Mouse (Mus musculus): ENCODE results near the gene Gm14214. TPM values are rescaled to one million over a fixed set of nuclear protein-coding genes. Genes with fewer than 3 reads are reported as not detected.

The Gm14214 gene
- total RNA-seq, 1 experiment = not detected

DNA sequence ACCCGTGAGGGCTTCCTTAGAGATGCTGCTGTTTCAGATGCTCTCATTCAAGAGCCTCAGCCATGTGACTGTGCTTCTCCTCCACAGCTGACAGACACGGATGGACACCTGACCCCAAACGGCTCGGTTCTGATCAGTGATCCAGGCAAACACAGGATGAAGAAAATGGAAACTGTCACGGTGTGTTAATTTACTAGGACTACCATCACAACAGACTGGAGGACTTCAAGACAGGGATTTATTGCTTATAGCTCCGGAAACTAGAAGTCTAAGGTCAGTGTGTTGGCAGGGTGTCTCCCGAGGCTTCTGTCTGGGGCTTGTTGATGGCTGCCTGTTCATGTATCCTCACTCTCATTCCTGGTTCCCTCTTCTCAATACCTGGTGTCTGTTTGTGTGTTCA is 34.4 kb downstream of the Gm14214 start:
- in situ Hi-C loops (cut with MboI; ENCODE audit: low sequenced_read_pairs in 2 of 2, unreplicated experiment in 2 of 2) = no loop called here
- H3K9me3 ChIP-seq (ENCODE audit: control insufficient read depth, insufficient read depth, low read depth, low read length) = no peaks in the 10 kb centered on the region
- no peak overlapping the region for H3K9ac ChIP-seq (ENCODE audit: insufficient read depth, low read depth, low read length, poor library complexity, severe bottlenecking)
- H3K4me1 ChIP-seq (ENCODE audit: control insufficient read depth in 2 of 2, insufficient read depth in 2 of 2, low read length in 2 of 2, poor library complexity in 1 of 2) = peaks cover 0 to 7% of the 10 kb centered on the region in 2 experiments; a peak in 2 of 4 replicates
- DNase-seq (ENCODE audit: low read depth, low spot score) = no peak
- no peaks in the 10 kb centered on the region for H3K36me3 ChIP-seq (ENCODE audit: control insufficient read depth, insufficient read depth, low read length, poor library complexity, severe bottlenecking)
- H3K27ac ChIP-seq (ENCODE audit: insufficient read depth, low read depth, low read length, poor library complexity, severe bottlenecking) = no peak overlapping the region
- no peak overlapping the region for H3K4me3 ChIP-seq (ENCODE audit: insufficient read depth in 1 of 2, low read depth in 1 of 2, low read length in 2 of 2, poor library complexity in 1 of 2, severe bottlenecking in 1 of 2)
- no peak for TF ChIP-seq CHD2 (IDR thresholded peaks at IDR 0.05; ENCODE audit: low read depth, low read length)
- no peak for TF ChIP-seq ZNF384 (IDR thresholded peaks at IDR 0.05; ENCODE audit: low read depth, low read length)
- no peak for TF ChIP-seq MAFK (IDR thresholded peaks at IDR 0.05; ENCODE audit: insufficient read depth, low read depth, low read length)
- no peak for TF ChIP-seq ZC3H11A (IDR thresholded peaks at IDR 0.05; ENCODE audit: borderline replicate concordance, low read depth, low read length)
- TF ChIP-seq HCFC1 (IDR thresholded peaks at IDR 0.05; ENCODE audit: borderline replicate concordance, insufficient read depth, low read length) = no peak

DNA sequence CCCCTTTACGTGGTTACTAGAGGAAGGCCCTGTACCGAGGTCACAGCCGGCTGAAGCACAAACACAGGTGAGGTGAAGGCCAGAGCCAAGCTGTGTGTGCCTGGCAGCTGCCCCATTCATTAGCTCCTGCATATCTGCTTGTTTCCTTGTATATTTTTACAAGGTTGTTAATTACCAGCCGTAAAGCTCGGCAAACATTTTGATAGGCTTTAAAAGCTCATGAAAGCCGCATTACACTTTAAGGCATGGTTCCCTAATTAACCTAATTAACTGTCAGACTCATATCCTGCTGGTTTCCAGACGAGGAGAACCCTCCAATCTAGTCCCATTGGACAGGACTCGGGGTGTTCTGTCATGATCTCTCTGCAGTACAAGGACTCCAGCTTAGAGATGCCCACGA is 34.9 kb downstream of the Gm14214 start:
- in situ Hi-C loops (cut with MboI; ENCODE audit: low sequenced_read_pairs in 2 of 2, unreplicated experiment in 2 of 2) = no loop called here
- no peak for TF ChIP-seq MAFK (IDR thresholded peaks at IDR 0.05; ENCODE audit: insufficient read depth, low read depth, low read length)
- TF ChIP-seq HCFC1 (IDR thresholded peaks at IDR 0.05; ENCODE audit: borderline replicate concordance, insufficient read depth, low read length) = no peak
- no peak for TF ChIP-seq CHD2 (IDR thresholded peaks at IDR 0.05; ENCODE audit: low read depth, low read length)
- no peak for TF ChIP-seq ZNF384 (IDR thresholded peaks at IDR 0.05; ENCODE audit: low read depth, low read length)
- no peak for TF ChIP-seq ZC3H11A (IDR thresholded peaks at IDR 0.05; ENCODE audit: borderline replicate concordance, low read depth, low read length)
- H3K9me3 ChIP-seq (ENCODE audit: control insufficient read depth, insufficient read depth, low read depth, low read length) = no peaks in the 10 kb centered on the region
- H3K36me3 ChIP-seq (ENCODE audit: control insufficient read depth, insufficient read depth, low read length, poor library complexity, severe bottlenecking) = no peaks in the 10 kb centered on the region
- no peak overlapping the region for H3K4me3 ChIP-seq (ENCODE audit: insufficient read depth in 1 of 2, low read depth in 1 of 2, low read length in 2 of 2, poor library complexity in 1 of 2, severe bottlenecking in 1 of 2)
- DNase-seq (ENCODE audit: low read depth, low spot score) = no peak
- H3K4me1 ChIP-seq (ENCODE audit: control insufficient read depth in 2 of 2, insufficient read depth in 2 of 2, low read length in 2 of 2, poor library complexity in 1 of 2) = peaks cover 0 to 7% of the 10 kb centered on the region in 2 experiments; a peak in 2 of 4 replicates
- H3K27ac ChIP-seq (ENCODE audit: insufficient read depth, low read depth, low read length, poor library complexity, severe bottlenecking) = no peak overlapping the region
- H3K9ac ChIP-seq (ENCODE audit: insufficient read depth, low read depth, low read length, poor library complexity, severe bottlenecking) = no peak overlapping the region

DNA sequence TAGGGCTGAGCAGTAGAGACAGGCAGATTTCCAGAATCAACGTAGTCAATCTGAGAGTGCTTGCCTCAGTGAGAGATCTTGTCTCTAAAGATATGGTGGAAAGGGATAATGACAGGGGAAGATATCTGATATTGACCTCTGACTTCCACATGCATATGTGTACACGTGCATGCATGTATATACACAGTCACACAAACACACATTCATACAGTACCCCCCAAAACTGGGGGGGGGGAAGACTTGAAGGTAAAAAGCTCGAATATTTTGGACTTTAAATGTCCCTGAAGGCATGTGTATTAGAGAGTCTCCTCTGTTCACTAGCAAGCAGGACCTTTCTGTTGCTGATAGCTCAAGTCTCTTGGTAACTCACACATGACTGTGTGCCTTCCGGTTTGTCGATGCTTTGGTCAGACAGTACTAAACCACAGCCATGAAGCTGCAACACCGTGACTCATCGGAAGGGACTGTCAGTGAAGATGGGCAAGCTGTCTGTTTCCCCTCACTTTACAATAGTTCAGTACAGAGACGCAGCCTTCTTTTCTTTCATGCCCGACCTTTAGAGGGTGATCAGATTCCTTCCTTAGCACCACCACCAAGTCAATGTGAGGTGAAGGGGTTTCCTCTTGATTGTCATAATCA is 37.2 kb downstream of the Gm14214 start:
- Histone ChIP-seq H3K4me1 (ENCODE audit: control insufficient read depth in 2 of 2, insufficient read depth in 2 of 2, low read length in 2 of 2, poor library complexity in 1 of 2) (peaks cover 0 to 8% of the 10 kb centered on the region in 2 experiments; a peak in 2 of 4 replicates), H3K4me3 (ENCODE audit: insufficient read depth in 1 of 2, low read depth in 1 of 2, low read length in 2 of 2, poor library complexity in 1 of 2, severe bottlenecking in 1 of 2) (no peak overlapping the region), H3K9ac (ENCODE audit: insufficient read depth, low read depth, low read length, poor library complexity, severe bottlenecking) (no peak overlapping the region), H3K27ac (ENCODE audit: insufficient read depth, low read depth, low read length, poor library complexity, severe bottlenecking) (no peak overlapping the region), H3K36me3 (ENCODE audit: control insufficient read depth, insufficient read depth, low read length, poor library complexity, severe bottlenecking) (no peaks in the 10 kb centered on the region), H3K9me3 (ENCODE audit: control insufficient read depth, insufficient read depth, low read depth, low read length) (no peaks in the 10 kb centered on the region)
- TF ChIP-seq HCFC1 (IDR thresholded peaks at IDR 0.05; ENCODE audit: borderline replicate concordance, insufficient read depth, low read length) (no peak), ZC3H11A (IDR thresholded peaks at IDR 0.05; ENCODE audit: borderline replicate concordance, low read depth, low read length) (no peak), MAFK (IDR thresholded peaks at IDR 0.05; ENCODE audit: insufficient read depth, low read depth, low read length) (no peak), CHD2 (IDR thresholded peaks at IDR 0.05; ENCODE audit: low read depth, low read length) (no peak), ZNF384 (IDR thresholded peaks at IDR 0.05; ENCODE audit: low read depth, low read length) (no peak)
- in situ Hi-C loops (cut with MboI; ENCODE audit: low sequenced_read_pairs in 2 of 2, unreplicated experiment in 2 of 2) = no loop called here
- DNase-seq (ENCODE audit: low read depth, low spot score) = no peak

DNA sequence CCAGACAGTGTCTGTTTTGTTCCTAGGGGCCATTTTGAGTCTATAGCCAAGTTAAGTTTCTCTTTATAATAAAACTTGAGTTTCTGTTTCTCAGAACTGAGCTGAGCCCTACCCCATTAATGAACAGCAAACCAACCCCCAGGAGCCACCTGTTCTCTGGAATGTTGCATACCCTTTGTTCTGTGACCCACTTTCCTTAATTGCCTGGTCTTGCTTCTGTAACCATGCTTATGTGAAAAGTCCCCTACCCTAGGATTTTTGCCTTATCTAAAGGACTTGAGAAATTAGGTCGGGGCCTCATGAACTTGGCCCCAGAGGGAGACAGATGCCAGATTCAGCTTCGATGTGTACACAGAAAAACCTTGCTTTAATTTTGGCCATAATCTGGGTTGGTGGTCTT is 37.9 kb downstream of the Gm14214 start:
- TF ChIP-seq ZC3H11A (IDR thresholded peaks at IDR 0.05; ENCODE audit: borderline replicate concordance, low read depth, low read length) (no peak), ZNF384 (IDR thresholded peaks at IDR 0.05; ENCODE audit: low read depth, low read length) (no peak), CHD2 (IDR thresholded peaks at IDR 0.05; ENCODE audit: low read depth, low read length) (no peak), HCFC1 (IDR thresholded peaks at IDR 0.05; ENCODE audit: borderline replicate concordance, insufficient read depth, low read length) (no peak), MAFK (IDR thresholded peaks at IDR 0.05; ENCODE audit: insufficient read depth, low read depth, low read length) (no peak)
- H3K9me3 ChIP-seq (ENCODE audit: control insufficient read depth, insufficient read depth, low read depth, low read length) = no peaks in the 10 kb centered on the region
- no peak for DNase-seq (ENCODE audit: low read depth, low spot score)
- H3K4me3 ChIP-seq (ENCODE audit: insufficient read depth in 1 of 2, low read depth in 1 of 2, low read length in 2 of 2, poor library complexity in 1 of 2, severe bottlenecking in 1 of 2) = no peak overlapping the region
- no peak overlapping the region for H3K9ac ChIP-seq (ENCODE audit: insufficient read depth, low read depth, low read length, poor library complexity, severe bottlenecking)
- no peak overlapping the region for H3K27ac ChIP-seq (ENCODE audit: insufficient read depth, low read depth, low read length, poor library complexity, severe bottlenecking)
- in situ Hi-C loops (cut with MboI; ENCODE audit: low sequenced_read_pairs in 2 of 2, unreplicated experiment in 2 of 2) = no loop called here
- H3K4me1 ChIP-seq (ENCODE audit: control insufficient read depth in 2 of 2, insufficient read depth in 2 of 2, low read length in 2 of 2, poor library complexity in 1 of 2) = peaks cover 0 to 8% of the 10 kb centered on the region in 2 experiments; a peak in 2 of 4 replicates
- H3K36me3 ChIP-seq (ENCODE audit: control insufficient read depth, insufficient read depth, low read length, poor library complexity, severe bottlenecking) = no peaks in the 10 kb centered on the region

Measured in ES-E14 (cell line).